Mouse (Mus musculus): ENCODE results near the gene Gm20481. TPM values are rescaled to one million over a fixed set of nuclear protein-coding genes. Genes with fewer than 3 reads are reported as not detected.
"Not testable (repeated sequence)": the region's sequence is repeated elsewhere in the genome, so short reads cannot be mapped to it uniquely, and the experiment has no call there.

Gm20481 gene
- total RNA-seq, 2 experiments from 2014 or later: not detected

DNA sequence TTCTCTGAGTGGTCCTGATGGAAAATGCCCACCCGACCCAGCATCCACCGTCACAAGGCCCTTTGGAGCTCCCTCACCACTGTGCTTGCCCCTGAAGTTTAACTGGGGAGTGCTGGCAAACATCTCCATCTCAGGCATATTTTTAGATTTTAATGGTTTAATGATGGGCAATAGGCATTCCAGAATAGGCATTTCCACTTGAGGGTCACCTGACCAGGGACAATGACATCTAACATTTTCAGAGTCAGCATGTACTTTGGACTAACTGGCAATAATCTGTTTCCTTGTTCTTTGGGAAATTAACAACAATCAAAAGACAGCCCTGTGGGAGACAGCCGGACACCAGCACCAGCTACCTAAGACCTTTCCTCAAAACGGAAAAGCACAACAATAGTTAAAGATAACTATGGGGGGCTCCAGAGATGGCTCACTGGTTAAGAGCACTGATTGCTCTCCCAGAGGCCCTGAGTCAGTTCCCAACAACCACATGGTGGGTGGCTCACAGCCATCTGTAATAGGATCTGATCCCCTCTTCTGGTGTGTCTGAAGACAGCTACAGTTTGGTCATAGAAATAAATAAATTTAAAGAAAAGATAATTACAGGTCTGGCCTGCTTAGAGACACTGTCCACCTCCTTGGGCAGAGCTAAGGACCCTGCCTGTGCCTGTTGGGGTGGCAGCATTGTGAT lies 26.4 kb upstream of the Gm20481 start:
- no peak overlapping the region; the same call in 1 of the 2 replicates for H3K27ac ChIP-seq
- TF ChIP-seq CTCF (conservative IDR thresholded peaks at IDR 0.05): no peak
- no peak overlapping the region for H3K4me3 ChIP-seq
- no peak for DNase-seq (ENCODE audit: low spot score in 2 of 2)

DNA sequence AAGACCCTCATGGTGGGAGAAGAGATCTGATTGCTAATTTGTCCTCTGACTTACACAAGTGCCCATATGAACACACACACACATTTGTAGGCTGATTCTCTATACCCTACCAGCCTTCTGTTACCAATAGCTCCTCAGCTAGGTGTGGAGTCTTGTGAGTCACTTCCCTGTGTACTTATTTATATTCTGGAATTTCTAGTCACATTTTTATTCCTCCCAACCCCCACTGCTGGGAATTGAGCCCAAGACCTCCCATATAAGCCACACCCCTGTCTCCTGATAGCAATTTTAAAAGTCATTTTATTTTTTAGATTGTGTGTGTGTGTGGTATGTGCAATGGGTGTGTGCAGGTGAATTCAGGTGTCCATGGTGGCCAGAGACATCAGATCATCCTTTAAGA lies 25.4 kb upstream of the Gm20481 start:
- TF ChIP-seq CTCF (conservative IDR thresholded peaks at IDR 0.05): no peak
- no peak overlapping the region for H3K4me3 ChIP-seq
- no peak for DNase-seq (ENCODE audit: low spot score in 2 of 2)
- no peak overlapping the region for H3K27ac ChIP-seq

DNA sequence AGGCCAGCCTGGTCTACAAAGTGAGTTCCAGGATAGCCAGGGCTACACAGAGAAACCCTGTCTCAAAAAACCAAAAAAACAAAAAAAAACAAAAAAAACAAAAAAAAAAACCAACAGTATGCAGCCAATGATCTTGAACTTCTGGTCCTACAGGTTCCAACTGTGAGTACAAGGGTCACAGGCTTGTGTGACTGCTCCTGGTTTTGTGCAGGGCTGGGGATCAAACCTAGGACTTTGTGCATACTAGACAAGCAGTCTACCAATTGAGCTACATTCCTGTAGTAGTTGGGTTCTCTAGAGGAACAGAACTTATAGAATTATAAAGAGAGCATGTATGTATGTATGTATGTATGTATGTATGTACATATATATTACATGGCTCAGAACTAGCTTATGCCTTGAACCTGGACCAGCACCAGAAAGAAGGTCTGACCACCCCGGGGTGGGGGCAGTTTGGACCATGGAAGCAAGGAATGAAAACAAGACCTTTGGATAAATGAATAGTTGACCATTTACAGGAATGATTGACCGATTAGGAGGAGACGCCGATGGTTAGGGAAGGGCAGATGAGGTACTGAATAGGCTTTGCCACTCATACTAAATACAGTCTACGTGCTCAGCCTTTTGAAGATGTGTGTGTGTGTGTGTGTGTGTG lies 23.1 kb upstream of the Gm20481 start:
- H3K4me3 ChIP-seq: no peak overlapping the region
- no peak overlapping the region for H3K27ac ChIP-seq
- no peak for TF ChIP-seq CTCF (conservative IDR thresholded peaks at IDR 0.05)
- DNase-seq (ENCODE audit: low spot score in 2 of 2): no peak

DNA sequence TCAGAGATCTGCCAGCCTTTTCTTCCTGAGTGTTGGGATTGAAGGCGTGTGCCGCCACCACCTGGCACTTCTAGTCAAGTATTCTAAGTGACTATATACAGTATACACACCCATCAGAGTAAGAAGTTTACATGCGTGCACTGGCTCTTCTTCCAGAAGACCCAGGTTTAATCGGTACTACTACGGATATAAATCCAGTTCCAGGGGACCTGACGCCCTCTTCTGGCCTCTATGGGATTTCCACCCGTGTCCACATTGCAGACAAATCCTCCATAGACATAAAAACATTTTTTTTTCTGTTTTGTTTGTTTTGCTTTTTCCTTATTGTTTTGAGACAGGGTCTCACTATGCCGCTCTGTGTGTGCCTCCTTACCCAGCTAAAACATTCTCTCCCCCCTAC lies 22.1 kb upstream of the Gm20481 start:
- DNase-seq (ENCODE audit: low spot score in 2 of 2): no peak
- peak; percentile 71 for TF ChIP-seq CTCF (conservative IDR thresholded peaks at IDR 0.05)
- Histone ChIP-seq H3K4me3 (no peak overlapping the region), H3K27ac (no peak overlapping the region)

DNA sequence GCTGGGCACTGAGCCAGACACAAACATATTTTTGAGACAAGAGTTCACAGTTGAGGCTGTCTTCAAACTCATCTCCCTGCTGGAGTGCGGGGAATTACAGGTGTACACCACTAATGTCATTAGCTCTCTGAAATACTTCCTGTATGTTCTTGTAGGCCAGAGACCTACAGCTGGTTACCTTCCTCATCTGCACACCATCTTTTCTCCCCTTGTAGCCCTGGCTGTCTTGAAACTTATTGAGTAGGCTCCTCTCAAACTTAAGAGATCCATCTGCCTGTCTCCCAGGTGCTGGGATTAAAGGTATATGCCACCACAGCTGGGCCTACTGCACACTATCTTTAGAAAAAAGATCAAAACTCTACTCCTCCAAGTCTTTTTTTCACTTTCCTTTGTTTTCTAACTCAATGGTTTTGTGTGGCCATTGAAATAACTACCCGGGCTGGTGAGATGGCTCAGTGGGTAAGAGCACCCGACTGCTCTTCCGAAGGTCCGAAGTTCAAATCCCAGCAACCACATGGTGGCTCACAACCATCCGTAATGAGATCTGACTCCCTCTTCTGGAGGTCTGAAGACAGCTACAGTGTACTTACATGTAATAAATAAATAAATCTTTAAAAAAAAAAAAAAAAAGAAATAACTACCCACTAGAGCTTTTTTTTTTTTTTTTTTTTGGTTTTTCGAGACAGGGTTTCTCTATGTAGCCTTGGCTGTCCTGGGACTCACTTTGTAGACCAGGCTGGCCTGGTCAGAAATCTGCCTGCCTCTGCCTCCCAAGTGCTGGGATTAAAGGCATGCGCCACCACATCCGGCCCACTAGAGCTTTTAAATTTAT lies 20.8 kb upstream of the Gm20481 start:
- not testable (repeated sequence) for H3K4me3 ChIP-seq; H3K27ac ChIP-seq; DNase-seq (ENCODE audit: low spot score in 2 of 2)

DNA sequence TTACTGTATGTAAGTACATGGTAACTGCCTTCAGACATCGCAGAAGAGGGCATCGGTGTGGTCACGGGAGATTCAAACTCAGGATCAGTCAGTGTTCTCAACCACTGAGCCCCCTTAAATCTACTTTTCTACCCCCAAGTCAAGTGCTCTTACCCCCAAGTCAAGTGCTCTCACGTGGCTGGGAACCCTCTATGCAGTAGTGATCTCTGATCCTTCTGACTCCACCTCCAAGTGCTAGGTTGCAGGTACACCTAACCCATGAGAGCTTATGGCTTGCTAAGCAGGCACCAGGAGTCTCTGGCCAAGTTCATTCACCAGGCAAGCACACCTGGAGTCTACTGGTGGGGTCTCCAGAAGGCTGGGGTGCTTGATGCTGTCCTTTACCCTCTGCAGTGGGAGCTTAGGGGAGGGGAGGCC lies 20.2 kb upstream of the Gm20481 start:
- no peak for TF ChIP-seq CTCF (conservative IDR thresholded peaks at IDR 0.05)
- Histone ChIP-seq H3K27ac (no peak overlapping the region), H3K4me3 (no peak overlapping the region)
- no peak for DNase-seq (ENCODE audit: low spot score in 2 of 2)

DNA sequence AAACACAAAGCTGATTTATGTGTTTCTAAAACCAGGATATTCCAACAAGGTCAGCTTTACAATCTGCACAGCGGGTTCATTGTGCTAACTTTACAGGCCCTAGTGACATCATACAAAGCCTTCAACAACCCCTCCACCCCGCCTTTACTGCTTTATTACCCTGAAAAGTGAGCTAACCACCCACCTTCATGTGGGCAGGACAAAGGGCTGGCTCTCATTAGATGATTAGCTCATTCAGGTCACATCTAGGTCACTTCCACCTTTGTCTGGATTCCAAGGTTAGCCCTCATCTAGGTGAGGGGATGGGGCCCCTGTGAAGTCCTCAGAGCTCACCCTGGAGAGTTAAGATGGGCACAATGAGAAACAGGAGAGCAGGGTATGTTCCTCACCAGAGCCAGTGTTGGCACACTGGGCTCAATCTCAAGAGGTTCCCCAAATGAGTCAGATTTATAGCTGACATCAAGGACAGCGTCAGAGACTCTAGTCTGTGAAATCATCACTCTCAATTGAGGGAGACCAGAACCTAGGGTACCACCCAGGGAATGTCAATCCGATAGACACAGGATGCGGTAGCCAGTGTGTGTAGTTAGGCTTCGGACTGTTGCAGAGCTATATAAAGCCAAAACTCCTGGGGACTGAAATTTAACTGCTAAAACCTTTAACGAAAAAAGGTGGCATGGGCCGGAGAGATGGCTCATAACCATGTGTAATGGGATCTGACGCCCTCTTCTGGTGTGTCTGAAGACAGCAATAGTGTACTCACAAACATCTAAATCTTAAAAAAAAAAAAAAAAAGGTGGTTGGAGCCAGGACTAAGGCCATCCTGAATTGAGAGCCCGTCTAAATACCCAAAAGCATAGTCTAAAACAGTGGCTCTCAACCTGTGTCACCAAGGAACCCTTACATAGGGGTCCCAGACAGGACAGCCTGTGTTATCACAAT lies 18.9 kb upstream of the Gm20481 start:
- H3K4me3 ChIP-seq: peak overlapping the region; percentile 83
- peak overlapping the region; percentile 95 for H3K27ac ChIP-seq
- no peak for DNase-seq (ENCODE audit: low spot score in 2 of 2)
- peak; percentile 68 for TF ChIP-seq CTCF (conservative IDR thresholded peaks at IDR 0.05)

DNA sequence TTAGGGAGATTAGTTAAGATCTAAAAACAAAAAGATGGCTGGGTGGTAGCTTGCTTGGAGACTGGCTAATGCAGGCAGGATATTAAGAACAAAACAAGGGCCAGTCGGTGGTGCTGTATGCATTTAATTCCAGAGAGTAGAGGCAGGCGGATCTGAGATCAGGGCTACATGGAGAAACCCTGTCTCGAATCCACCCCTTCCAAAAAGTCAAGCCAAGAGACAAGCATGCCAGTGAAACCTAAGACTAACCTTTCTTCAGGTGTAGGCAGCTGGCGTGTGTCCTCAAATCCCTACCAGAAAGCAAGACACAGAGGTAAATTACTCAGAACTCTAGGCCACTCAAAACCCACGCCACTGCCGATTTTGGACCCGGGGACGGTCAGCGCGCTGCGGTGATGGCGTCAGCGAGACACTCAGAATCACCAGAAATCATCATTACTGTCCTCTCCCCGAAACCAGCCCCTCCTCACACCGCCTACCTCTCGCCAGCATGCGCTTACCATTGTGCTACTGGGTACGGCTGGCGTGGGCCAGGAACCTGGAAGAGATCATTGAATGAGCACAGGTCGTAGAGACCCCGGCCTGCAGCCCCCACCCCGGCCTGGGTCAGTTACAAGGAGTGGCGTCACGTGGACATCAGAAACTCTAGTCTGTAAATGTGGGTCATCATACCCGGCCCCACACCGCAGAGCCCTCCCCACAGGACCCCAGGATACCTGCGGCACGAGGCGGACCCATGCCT lies 17.9 kb upstream of the Gm20481 start:
- peak overlapping the region; percentile 95 for H3K27ac ChIP-seq
- peak overlapping the region; percentile 83 for H3K4me3 ChIP-seq
- DNase-seq (ENCODE audit: low spot score in 2 of 2): peak in 1 of 2 experiments; percentile 30
- TF ChIP-seq CTCF (conservative IDR thresholded peaks at IDR 0.05): no peak

DNA sequence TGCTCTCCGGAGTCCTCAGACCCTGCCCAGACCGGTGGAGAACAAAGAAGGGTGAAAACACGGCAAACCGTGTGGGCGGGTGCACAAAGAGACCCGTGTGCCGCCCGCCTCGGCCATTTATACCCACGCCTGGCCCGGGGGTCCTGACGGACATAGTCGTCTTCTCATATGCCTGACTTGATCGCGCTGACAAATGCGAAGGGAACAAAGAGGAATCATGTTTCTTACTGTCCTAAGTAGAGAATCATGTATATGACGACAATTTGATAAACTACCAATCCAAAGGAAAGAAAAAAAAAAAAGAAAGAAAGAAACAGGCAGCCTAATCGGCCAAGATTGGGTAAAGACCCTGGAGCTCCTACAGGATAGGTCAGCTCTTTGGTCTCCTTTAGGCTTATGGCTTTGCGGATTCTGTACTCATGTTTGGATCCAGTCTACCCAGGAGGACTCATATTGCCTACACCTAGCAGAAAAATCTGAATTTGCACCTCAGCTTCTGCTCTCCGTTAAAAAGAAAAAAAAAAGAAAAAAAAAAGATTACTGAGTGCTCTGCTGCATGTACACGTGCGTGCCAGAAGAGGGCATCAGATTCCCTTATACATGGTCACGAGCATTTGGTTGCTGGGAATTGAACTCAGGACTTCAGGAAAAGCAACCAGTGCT lies 17.2 kb upstream of the Gm20481 start:
- peak; percentile 60 to 76 for DNase-seq (ENCODE audit: low spot score in 2 of 2)
- peak; percentile 90 for TF ChIP-seq CTCF (conservative IDR thresholded peaks at IDR 0.05)
- H3K4me3 ChIP-seq: peak overlapping the region; percentile 83
- H3K27ac ChIP-seq: peak overlapping the region; percentile 95

DNA sequence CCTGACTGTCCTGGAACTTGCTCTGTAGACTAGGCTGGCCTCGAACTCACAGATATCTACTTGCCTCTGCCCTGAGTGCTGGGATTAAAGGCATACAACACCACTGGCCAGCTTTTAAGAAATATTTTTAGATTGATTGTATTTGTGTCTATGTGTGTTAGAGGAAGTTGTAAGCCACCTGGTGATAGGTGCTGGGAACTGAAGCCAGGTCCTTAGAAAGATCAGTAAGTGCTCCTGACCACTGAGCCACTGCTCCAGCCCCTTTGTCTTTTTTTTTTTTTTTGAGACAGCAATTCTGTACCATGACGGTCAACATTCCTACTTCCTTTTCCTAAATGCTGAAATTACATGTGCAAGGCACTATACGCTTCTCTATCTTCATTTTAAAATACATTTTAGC lies 16.5 kb upstream of the Gm20481 start:
- DNase-seq (ENCODE audit: low spot score in 2 of 2): no peak
- Histone ChIP-seq H3K27ac (no peak overlapping the region), H3K4me3 (no peak overlapping the region)
- TF ChIP-seq CTCF (conservative IDR thresholded peaks at IDR 0.05): no peak

DNA sequence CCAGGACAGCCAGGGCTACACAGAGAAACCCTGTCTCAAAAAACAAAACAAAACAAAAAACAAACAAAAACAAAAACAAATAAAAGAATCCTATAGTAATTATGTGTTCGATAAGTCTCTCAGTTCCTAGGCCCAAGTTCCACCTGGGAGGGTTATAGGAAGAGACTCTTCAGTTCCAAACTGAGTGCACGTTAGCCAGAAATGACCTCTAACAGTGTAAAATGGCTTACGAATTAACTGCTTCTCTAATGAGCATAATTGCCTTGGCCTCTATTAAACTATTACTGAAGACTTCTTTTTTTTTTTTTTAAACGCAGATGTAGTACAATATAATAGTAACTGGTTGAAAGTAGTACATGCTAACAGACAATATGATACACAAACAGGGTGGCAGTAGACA lies 15.8 kb upstream of the Gm20481 start:
- no peak for DNase-seq (ENCODE audit: low spot score in 2 of 2)
- no peak overlapping the region for H3K4me3 ChIP-seq
- no peak overlapping the region for H3K27ac ChIP-seq
- no peak for TF ChIP-seq CTCF (conservative IDR thresholded peaks at IDR 0.05)
